Mouse (Mus musculus): ENCODE measurements around the gene Gpr22. TPM values are rescaled to one million over a fixed set of nuclear protein-coding genes. Genes with fewer than 3 reads are reported as not detected.

Gene Gpr22
- polyA plus RNA-seq (2015; fragmentation: Nextera tagmentation; extraction: Ambion mirVana), result 0.06 and 0.13 TPM in 2 replicates

GRCm38 (mm10) chr12:31713600-31713999, at the start of gene Gpr22:
Gpr22 (minus strand) TSS chr12:31713947.
- Histone ChIP-seq H3K4me1 (replicated peaks) (no peaks in the 10 kb centered on the region), H3K9ac (no peak within 1 kb of the TSS), H3K4me3 (replicated peaks) (no peak within 1 kb of the TSS), H3K4me2 (no peak within 1 kb of the TSS), H3K36me3 (no peaks in the 10 kb centered on the region), H3K9me3 (replicated peaks) (no peaks in the 10 kb centered on the region), H3K27me3 (no peaks in the 10 kb centered on the region), H3K27ac (no peak within 1 kb of the TSS)
- no peak for DNase-seq
- 61% methylated on average over 6 of the region's 6 CpGs for WGBS (ENCODE audit: insufficient replicate concordance)
- ATAC-seq (ENCODE audit: low read depth), result no peak

GRCm38 (mm10) chr12:31755885-31756755, 42.4 kb upstream of the Gpr22 start:
- H3K4me1 ChIP-seq (replicated peaks), result no peaks in the 10 kb centered on the region
- H3K27me3 ChIP-seq, result no peaks in the 10 kb centered on the region
- 44% methylated on average over 2 of the region's 2 CpGs for WGBS (ENCODE audit: insufficient replicate concordance)
- no peak overlapping the region for H3K27ac ChIP-seq
- ATAC-seq (ENCODE audit: low read depth) (no peak), DNase-seq (no peak)
- no peak overlapping the region for H3K4me3 ChIP-seq (replicated peaks)
- no peaks in the 10 kb centered on the region for H3K9me3 ChIP-seq (replicated peaks)
- no peaks in the 10 kb centered on the region for H3K36me3 ChIP-seq
- H3K4me2 ChIP-seq, result no peak overlapping the region
- no peak overlapping the region for H3K9ac ChIP-seq

DNA sequence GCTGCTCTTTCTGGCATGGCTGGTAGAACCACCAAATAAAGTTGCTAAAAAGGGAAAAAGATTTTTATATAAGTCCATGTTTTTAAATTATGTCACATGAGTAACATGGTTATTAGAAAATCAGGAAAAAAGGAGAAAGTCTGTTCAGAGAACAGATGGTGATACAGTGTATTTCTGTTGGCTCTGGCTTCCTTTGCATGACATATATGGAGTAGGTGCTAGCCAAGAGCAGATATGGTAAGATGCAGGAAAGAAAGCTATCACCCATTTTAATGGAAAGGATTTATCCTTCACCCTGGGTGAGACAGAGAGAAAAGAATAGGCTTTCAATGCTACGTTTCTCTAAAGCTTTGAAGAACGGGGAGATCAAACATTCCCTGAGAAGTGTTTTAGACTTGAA, 40.7 kb upstream of the Gpr22 start:
- Histone ChIP-seq H3K9me3 (replicated peaks) (no peaks in the 10 kb centered on the region), H3K4me2 (no peak overlapping the region), H3K9ac (no peak overlapping the region), H3K27me3 (no peaks in the 10 kb centered on the region), H3K27ac (no peak overlapping the region), H3K4me3 (replicated peaks) (no peak overlapping the region), H3K4me1 (replicated peaks) (no peaks in the 10 kb centered on the region), H3K36me3 (no peaks in the 10 kb centered on the region)
- no peak for ATAC-seq (ENCODE audit: low read depth)
- DNase-seq, result no peak
- whole genome bisulfite sequencing (ENCODE audit: insufficient replicate concordance), result 68% methylated on average over 2 of the region's 2 CpGs

GRCm38 (mm10) chr12:31749846-31750245, 36.1 kb upstream of the Gpr22 start:
- no peaks in the 10 kb centered on the region for H3K9me3 ChIP-seq (replicated peaks)
- H3K27ac ChIP-seq, result no peak overlapping the region
- no peak overlapping the region for H3K4me3 ChIP-seq (replicated peaks)
- H3K27me3 ChIP-seq, result no peaks in the 10 kb centered on the region
- 82% methylated on average over 4 of the region's 4 CpGs for WGBS (ENCODE audit: insufficient replicate concordance)
- H3K4me2 ChIP-seq, result no peak overlapping the region
- no peaks in the 10 kb centered on the region for H3K4me1 ChIP-seq (replicated peaks)
- ATAC-seq (ENCODE audit: low read depth) (no peak), DNase-seq (no peak)
- H3K36me3 ChIP-seq, result no peaks in the 10 kb centered on the region
- no peak overlapping the region for H3K9ac ChIP-seq

DNA sequence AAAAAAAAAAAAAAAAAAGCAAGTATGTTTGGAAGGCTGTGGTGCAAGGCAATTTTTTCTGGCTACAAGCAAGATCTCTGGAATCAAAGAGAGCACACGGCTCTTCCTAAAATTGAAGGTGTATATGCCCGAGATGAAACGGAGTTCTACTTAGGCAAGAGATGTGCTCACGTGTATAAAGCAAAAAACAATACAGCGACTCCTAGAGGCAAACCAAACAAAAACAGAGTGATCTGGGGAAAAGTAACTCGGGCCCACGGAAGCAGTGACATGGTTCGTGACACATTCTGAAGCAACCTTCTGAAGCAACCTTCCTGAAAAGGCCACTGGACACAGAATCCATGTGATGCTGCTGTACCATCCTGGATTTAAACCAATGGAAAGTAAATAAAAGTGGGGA, 33.6 kb upstream of the Gpr22 start:
- H3K4me2 ChIP-seq, result no peak overlapping the region
- H3K27me3 ChIP-seq, result no peaks in the 10 kb centered on the region
- H3K9me3 ChIP-seq (replicated peaks), result no peaks in the 10 kb centered on the region
- no peaks in the 10 kb centered on the region for H3K4me1 ChIP-seq (replicated peaks)
- H3K9ac ChIP-seq, result no peak overlapping the region
- no peak for DNase-seq
- H3K27ac ChIP-seq, result no peak overlapping the region
- H3K36me3 ChIP-seq, result no peaks in the 10 kb centered on the region
- 78% methylated on average over 8 of the region's 8 CpGs for WGBS (ENCODE audit: insufficient replicate concordance)
- no peak overlapping the region for H3K4me3 ChIP-seq (replicated peaks)
- ATAC-seq (ENCODE audit: low read depth), result no peak

GRCm38 (mm10) chr12:31734616-31735015, 20.9 kb upstream of the Gpr22 start:
- H3K4me2 ChIP-seq, result no peak overlapping the region
- no peaks in the 10 kb centered on the region for H3K9me3 ChIP-seq (replicated peaks)
- no peak for ATAC-seq (ENCODE audit: low read depth)
- no peak overlapping the region for H3K9ac ChIP-seq
- H3K36me3 ChIP-seq, result no peaks in the 10 kb centered on the region
- no peak overlapping the region for H3K27ac ChIP-seq
- no peaks in the 10 kb centered on the region for H3K27me3 ChIP-seq
- H3K4me1 ChIP-seq (replicated peaks), result no peaks in the 10 kb centered on the region
- no peak overlapping the region for H3K4me3 ChIP-seq (replicated peaks)
- DNase-seq, result no peak
- WGBS (ENCODE audit: insufficient replicate concordance), result 73% methylated on average over 2 of the region's 2 CpGs

DNA sequence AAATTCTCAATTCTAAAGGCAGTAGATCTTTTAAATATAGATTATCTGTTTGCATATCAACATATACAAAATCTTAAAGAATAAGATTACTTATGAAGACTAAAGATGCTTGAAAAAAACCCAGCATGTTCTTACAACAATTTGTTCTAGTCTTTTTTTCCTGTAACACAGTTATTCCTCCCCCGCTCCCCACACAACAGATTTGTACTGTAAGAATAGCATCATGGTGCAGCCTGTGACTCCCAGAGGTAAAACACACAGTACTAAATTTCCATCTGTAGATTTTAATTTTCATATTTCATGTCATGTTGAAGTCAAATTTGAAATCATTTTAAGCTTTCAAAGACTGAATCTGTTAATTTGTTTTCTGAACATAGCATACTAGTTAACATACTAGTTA, 16.4 kb upstream of the Gpr22 start:
- no peaks in the 10 kb centered on the region for H3K9me3 ChIP-seq (replicated peaks)
- no peaks in the 10 kb centered on the region for H3K27me3 ChIP-seq
- ATAC-seq (ENCODE audit: low read depth) (no peak), DNase-seq (no peak)
- no peak overlapping the region for H3K27ac ChIP-seq
- H3K36me3 ChIP-seq, result no peaks in the 10 kb centered on the region
- H3K4me1 ChIP-seq (replicated peaks), result no peaks in the 10 kb centered on the region
- no peak overlapping the region for H3K4me2 ChIP-seq
- H3K9ac ChIP-seq, result no peak overlapping the region
- WGBS (ENCODE audit: insufficient replicate concordance), result 76% methylated on average over 1 of the region's 1 CpGs
- no peak overlapping the region for H3K4me3 ChIP-seq (replicated peaks)

DNA sequence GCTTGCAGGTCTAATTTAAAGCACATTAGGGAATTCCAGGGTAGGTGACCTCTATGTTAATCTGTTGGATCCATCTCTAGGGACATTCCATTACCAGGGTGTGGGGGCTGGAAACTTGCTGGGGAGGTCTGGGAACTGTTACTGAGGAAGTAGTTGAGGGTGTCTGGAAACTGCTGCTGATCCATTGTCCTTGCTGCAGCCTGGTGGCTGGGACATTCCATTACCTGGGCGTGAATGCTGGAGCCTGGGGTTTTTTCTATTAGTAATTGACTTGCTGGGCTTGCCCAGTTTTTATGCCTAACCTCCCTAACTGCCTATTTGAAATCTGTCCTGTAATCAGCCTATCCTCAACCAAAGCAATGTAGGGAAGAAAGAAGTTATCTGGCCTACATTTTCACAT, 13.0 kb upstream of the Gpr22 start:
- no peaks in the 10 kb centered on the region for H3K27me3 ChIP-seq
- no peak overlapping the region for H3K4me2 ChIP-seq
- no peaks in the 10 kb centered on the region for H3K36me3 ChIP-seq
- no peaks in the 10 kb centered on the region for H3K9me3 ChIP-seq (replicated peaks)
- WGBS (ENCODE audit: insufficient replicate concordance), result 61% methylated on average over 1 of the region's 1 CpGs
- H3K4me1 ChIP-seq (replicated peaks), result no peaks in the 10 kb centered on the region
- H3K27ac ChIP-seq, result no peak overlapping the region
- H3K4me3 ChIP-seq (replicated peaks), result no peak overlapping the region
- DNase-seq, result no peak
- no peak for ATAC-seq (ENCODE audit: low read depth)
- no peak overlapping the region for H3K9ac ChIP-seq

DNA sequence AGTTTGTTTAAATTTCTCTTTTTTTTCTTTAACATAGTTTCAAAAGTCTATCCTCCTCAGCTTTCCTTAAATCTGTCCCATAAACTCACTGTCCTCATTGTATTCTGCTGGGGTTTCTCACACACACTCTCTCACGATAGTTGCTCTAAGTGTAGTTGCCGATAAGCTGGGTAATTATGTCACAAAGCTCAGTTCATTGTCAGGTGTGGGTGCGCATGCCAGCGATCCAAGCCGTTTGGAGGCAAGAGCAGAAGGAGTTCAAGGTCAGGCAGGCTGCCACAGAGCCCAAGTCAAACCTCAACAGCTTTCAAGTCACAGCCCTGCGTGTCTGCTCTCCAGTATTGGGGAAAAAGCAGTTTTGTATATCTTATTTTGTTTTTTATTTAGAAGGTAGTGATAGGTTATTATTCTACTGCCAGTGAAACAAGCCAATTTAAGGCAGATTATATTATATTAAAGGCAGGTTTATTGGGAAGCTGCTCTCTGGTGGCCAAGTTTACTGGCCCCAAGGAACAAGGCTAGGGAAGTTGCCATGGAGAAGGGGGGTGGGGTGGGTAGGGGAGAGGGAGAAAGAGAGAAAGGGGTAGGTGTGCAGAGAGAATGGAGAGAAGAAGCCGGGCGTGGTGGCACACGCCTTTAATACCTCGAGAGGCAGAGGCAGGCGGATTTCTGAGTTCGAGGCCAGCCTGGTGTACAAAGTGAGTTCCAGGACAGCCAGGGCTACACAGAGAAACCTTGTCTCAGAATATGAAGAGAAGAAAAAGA, 11.9 kb upstream of the Gpr22 start:
- Histone ChIP-seq H3K9ac (no peak overlapping the region), H3K27ac (no peak overlapping the region), H3K9me3 (replicated peaks) (no peaks in the 10 kb centered on the region), H3K27me3 (no peaks in the 10 kb centered on the region), H3K4me1 (replicated peaks) (no peaks in the 10 kb centered on the region), H3K36me3 (no peaks in the 10 kb centered on the region), H3K4me3 (replicated peaks) (no peak overlapping the region), H3K4me2 (no peak overlapping the region)
- ATAC-seq (ENCODE audit: low read depth), result no peak
- no peak for DNase-seq
- 73% methylated on average over 12 of the region's 12 CpGs for WGBS (ENCODE audit: insufficient replicate concordance)

DNA sequence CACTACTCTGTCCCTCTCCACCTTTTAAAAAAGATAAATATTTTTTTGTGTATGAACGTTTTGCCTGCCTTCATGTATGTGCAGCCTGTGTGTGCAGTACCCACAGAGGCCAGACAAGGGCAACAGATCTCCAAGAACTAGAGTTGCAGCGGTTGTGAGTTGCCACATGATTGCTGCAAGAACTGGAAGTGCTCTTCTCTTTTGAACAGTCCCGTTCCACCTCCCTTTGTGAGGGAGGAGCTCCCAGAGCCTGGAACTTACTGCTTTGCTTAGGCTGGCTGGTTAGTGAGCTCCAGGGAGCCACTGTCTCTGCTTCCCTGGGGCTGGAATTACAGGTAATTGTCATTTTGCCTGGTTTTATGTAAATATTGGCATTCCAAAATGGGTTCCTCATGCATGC, 10.8 kb upstream of the Gpr22 start:
- Histone ChIP-seq H3K4me2 (no peak overlapping the region), H3K27me3 (no peaks in the 10 kb centered on the region), H3K27ac (no peak overlapping the region), H3K36me3 (no peaks in the 10 kb centered on the region), H3K9ac (no peak overlapping the region), H3K4me3 (replicated peaks) (no peak overlapping the region), H3K4me1 (replicated peaks) (no peaks in the 10 kb centered on the region), H3K9me3 (replicated peaks) (no peaks in the 10 kb centered on the region)
- 64% methylated on average over 3 of the region's 3 CpGs for WGBS (ENCODE audit: insufficient replicate concordance)
- ATAC-seq (ENCODE audit: low read depth) (no peak), DNase-seq (no peak)

DNA sequence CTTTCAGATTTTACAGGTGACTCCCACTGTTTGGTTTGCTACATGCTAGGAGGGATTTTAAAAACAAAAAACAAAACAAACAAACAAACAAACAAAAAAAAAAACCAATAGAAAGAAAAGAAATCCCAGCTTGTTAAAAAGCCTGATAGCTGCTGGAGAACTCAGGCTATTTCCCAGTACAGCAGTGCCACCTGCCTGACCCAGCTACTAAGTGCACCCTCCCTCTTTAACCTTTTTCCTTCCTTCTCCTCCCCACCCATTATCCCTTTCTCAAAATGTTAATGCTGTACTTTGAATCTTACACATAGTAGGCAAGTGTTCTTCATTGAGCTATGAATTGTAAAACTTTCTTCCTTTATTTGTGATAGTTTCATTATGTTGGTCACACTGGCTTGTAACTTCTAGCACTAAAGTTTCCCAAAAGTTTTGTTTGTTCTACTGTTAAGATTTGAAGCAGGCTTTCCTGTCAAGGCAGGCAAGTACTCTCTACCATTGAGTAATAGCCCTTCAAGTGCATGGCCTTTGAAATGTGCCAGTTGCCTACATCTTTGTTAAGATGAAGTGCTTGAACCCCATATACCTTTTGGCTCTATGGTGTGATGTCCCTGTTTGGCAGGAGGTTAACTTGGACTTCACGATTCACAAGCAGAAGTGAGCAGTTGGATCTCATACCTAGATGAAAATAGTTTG, 6.0 kb upstream of the Gpr22 start:
- WGBS (ENCODE audit: insufficient replicate concordance), result 65% methylated on average over 1 of the region's 1 CpGs
- H3K27me3 ChIP-seq, result no peaks in the 10 kb centered on the region
- no peak for ATAC-seq (ENCODE audit: low read depth)

More for the DNA sequence above, 6.0 kb upstream of the Gpr22 start:
- Histone ChIP-seq H3K36me3 (no peaks in the 10 kb centered on the region), H3K4me3 (replicated peaks) (no peak overlapping the region), H3K4me1 (replicated peaks) (no peaks in the 10 kb centered on the region), H3K27ac (no peak overlapping the region), H3K9ac (no peak overlapping the region), H3K9me3 (replicated peaks) (no peaks in the 10 kb centered on the region), H3K4me2 (no peak overlapping the region)
- DNase-seq, result no peak
